12 mouse cellular contexts compared by ENCODE assay signal in the genomic region with DNA sequence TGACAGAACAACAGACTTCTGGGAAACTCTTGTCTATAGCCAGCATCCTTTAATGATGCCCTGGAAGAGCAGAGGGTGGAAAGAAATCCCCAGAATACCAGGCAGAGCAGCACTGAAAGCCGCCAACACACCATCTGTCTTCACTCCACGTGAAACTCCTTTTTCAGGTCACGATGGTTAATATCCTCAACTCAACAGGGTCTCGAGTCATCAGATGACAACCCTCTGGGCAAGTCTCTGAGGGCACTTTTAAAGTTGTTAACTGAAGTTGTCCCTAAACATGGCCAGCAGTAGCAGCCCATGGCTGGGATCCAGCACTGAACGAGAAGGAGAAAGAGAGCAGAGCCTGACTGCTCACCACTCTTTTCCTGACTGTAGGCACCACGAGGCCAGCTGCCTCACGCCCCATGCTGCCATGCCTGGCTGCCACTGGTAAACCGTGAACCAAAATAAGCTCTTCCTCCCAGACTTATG. TPM values are rescaled to one million over a fixed set of nuclear protein-coding genes. Genes with fewer than 3 reads are reported as not detected.
DNase-seq lines count a peak whose midpoint lies in the region; ATAC-seq and TF ChIP-seq lines count a peak whose summit lies in the region.
"Had no signal": no experiment of that assay in that cellular context is flagged by ENCODE, and none has a peak within 500 bp of the region (broad histone marks: within the 10 kb centered on the region; RNA-seq: fewer than 3 reads in every experiment).

No protein-coding gene starts in this region.

- DNase-seq in cerebellum, adult 11 months, result peak; percentile 68
- DNase-seq in forebrain, postnatal 0 days, result peak; percentile 34
- DNase-seq in left cerebral cortex, postnatal 36 days (ENCODE audit: low spot score in 2 of 2), result peak; percentile 58 to 77
- DNase-seq in adrenal gland, postnatal 4 days (ENCODE audit: low spot score in 2 of 2), result no peak
- DNase-seq in heart, adult 18-20 months, result no peak
- DNase-seq in kidney, postnatal 25 days, result no peak
- DNase-seq: gastrocnemius, postnatal 25 days; kidney, postnatal 10 days had no signal

- H3K4me3 ChIP-seq in heart, embryonic 13.5 days, result no peak overlapping the region
- no peak overlapping the region for H3K4me3 ChIP-seq in heart, embryonic 11.5 days (ENCODE audit: low read depth, low read length)
- no peak overlapping the region for H3K4me3 ChIP-seq in forebrain, postnatal 0 days (ENCODE audit: low read depth, low read length)
- H3K4me3 ChIP-seq: embryonic facial prominence, embryonic 12.5 days; hindbrain, embryonic 13.5 days had no signal

- no peaks in the 10 kb centered on the region for H3K9me3 ChIP-seq in heart, embryonic 13.5 days
- H3K9me3 ChIP-seq in heart, embryonic 11.5 days (replicated peaks; ENCODE audit: control insufficient read depth, low read length), result no peaks in the 10 kb centered on the region
- H3K9me3 ChIP-seq in forebrain, postnatal 0 days (ENCODE audit: low read length), result no peaks in the 10 kb centered on the region
- H3K9me3 ChIP-seq: embryonic facial prominence, embryonic 12.5 days; hindbrain, embryonic 13.5 days had no signal

- no peak overlapping the region for H3K9ac ChIP-seq in heart, embryonic 13.5 days
- H3K9ac ChIP-seq in heart, embryonic 11.5 days (ENCODE audit: low read depth, low read length), result no peak overlapping the region
- no peak overlapping the region for H3K9ac ChIP-seq in forebrain, postnatal 0 days
- H3K9ac ChIP-seq: embryonic facial prominence, embryonic 12.5 days; hindbrain, embryonic 13.5 days had no signal

- no peaks in the 10 kb centered on the region for H3K27me3 ChIP-seq in heart, embryonic 13.5 days (replicated peaks)
- H3K27me3 ChIP-seq in heart, embryonic 11.5 days (ENCODE audit: control insufficient read depth, insufficient read depth, low read length), result no peaks in the 10 kb centered on the region
- no peaks in the 10 kb centered on the region for H3K27me3 ChIP-seq in forebrain, postnatal 0 days (ENCODE audit: insufficient read depth, low read length)
- H3K27me3 ChIP-seq: embryonic facial prominence, embryonic 12.5 days; hindbrain, embryonic 13.5 days had no signal

- no peaks in the 10 kb centered on the region for H3K36me3 ChIP-seq in heart, embryonic 13.5 days
- no peaks in the 10 kb centered on the region for H3K36me3 ChIP-seq in heart, embryonic 11.5 days (ENCODE audit: control insufficient read depth, insufficient read depth, low read length)
- H3K36me3 ChIP-seq in forebrain, postnatal 0 days (ENCODE audit: insufficient read depth), result peaks cover 24% of the 10 kb centered on the region
- H3K36me3 ChIP-seq: embryonic facial prominence, embryonic 12.5 days had no signal

- H3K4me1 ChIP-seq in heart, embryonic 13.5 days, result peaks cover 70% of the 10 kb centered on the region
- peaks cover 31% of the 10 kb centered on the region for H3K4me1 ChIP-seq in heart, embryonic 11.5 days (ENCODE audit: control insufficient read depth, insufficient read depth, low read length)
- H3K4me1 ChIP-seq in forebrain, postnatal 0 days (ENCODE audit: insufficient read depth), result peaks cover 9% of the 10 kb centered on the region; the same call in 1 of the 2 replicates

- peak overlapping the region; percentile 45; the same call in 1 of the 2 replicates for H3K27ac ChIP-seq in heart, embryonic 13.5 days (replicated peaks)
- H3K27ac ChIP-seq in heart, embryonic 11.5 days (ENCODE audit: low read depth, low read length), result no peak overlapping the region
- H3K27ac ChIP-seq in forebrain, postnatal 0 days (ENCODE audit: low read depth, low read length), result no peak overlapping the region
- H3K27ac ChIP-seq: embryonic facial prominence, embryonic 12.5 days; hindbrain, embryonic 13.5 days had no signal

- 48% methylated on average over 8 of the region's 8 CpGs for WGBS in heart, embryonic 13.5 days
- WGBS in heart, embryonic 11.5 days (ENCODE audit: insufficient replicate concordance), result 65% methylated on average over 8 of the region's 8 CpGs
- 52% methylated on average over 8 of the region's 8 CpGs for WGBS in forebrain, postnatal 0 days

- intact Hi-C loops in left cerebral cortex, postnatal 36 days (cut with DNase I), result loop anchor here (5.0 kb wide), 1 partner anchor 51 kb away; no protein-coding TSS in a partner anchor

- H3K4me2 ChIP-seq in heart, embryonic 13.5 days, result no peak overlapping the region
- H3K4me2 ChIP-seq in heart, embryonic 11.5 days, result no peak overlapping the region
- H3K4me2 ChIP-seq in forebrain, postnatal 0 days (ENCODE audit: low read depth), result no peak overlapping the region
- H3K4me2 ChIP-seq: embryonic facial prominence, embryonic 12.5 days; hindbrain, embryonic 13.5 days had no signal

- no peak for TF ChIP-seq CTCF in forebrain, postnatal 0 days (IDR thresholded peaks at IDR 0.05; ENCODE audit: low read depth)

- no peak for ATAC-seq in heart, embryonic 13.5 days (ENCODE audit: extremely low read depth, insufficient number of reproducible peaks, low FRiP score, low TSS enrichment)
- no peak for ATAC-seq in heart, embryonic 11.5 days (replicated peaks; ENCODE audit: insufficient number of reproducible peaks, low FRiP score, low TSS enrichment)
- ATAC-seq in forebrain, postnatal 0 days, result no peak; the same call in 1 of the 2 replicates

RNA-seq across cellular contexts. Expression of gene Ralgps1, which starts 52.8 kb away (rescaled TPM):
- polyA plus RNA-seq in heart, embryonic 13.5 days (2015; fragmentation: Nextera tagmentation; extraction: Ambion mirVana), result 3.7 and 3.9 TPM in 2 replicates
- polyA plus RNA-seq in heart, embryonic 11.5 days (2014; fragmentation: Nextera tagmentation; extraction: Ambion mirVana), result 6.5 and 6.6 TPM in 2 replicates
- total RNA-seq in forebrain, postnatal 0 days (2014; rRNA removed), result 55.0 and 66.9 TPM in 2 replicates
- 16.6 and 24.6 TPM in 2 replicates for polyA plus RNA-seq in forebrain, postnatal 0 days (2015; fragmentation: Nextera tagmentation; extraction: Ambion mirVana)
- total RNA-seq in left cerebral cortex, postnatal 36 days (2021), result 10 to 100 TPM; 51.5 to 71.2 TPM
- total RNA-seq in adrenal gland, postnatal 4 days (2021), result 10 to 100 TPM in 1 of 2 experiments, 1 to 10 TPM in 1; 7.6 to 10.1 TPM
- total RNA-seq in heart, adult 18-20 months (2021), result 1 to 10 TPM; 6.6 to 7.3 TPM

Comparison
In these comparisons a context has a peak if more than half of its experiments do, and no peak if none do; other contexts are left out.
1. DNase-seq: peak in cerebellum, adult 11 months (single experiment), forebrain, postnatal 0 days (single experiment) and left cerebral cortex, postnatal 36 days (2 of 2); none in adrenal gland, postnatal 4 days (0 of 2), heart, adult 18-20 months (0 of 2) and kidney, postnatal 25 days (0 of 2).